Mouse (Mus musculus): ENCODE results near the gene Cit. TPM values are rescaled to one million over a fixed set of nuclear protein-coding genes. Genes with fewer than 3 reads are reported as not detected.

Gene Cit
- total and polyA plus RNA-seq, 3 experiments = 44.1 to 126 (median 69.8) TPM

GRCm38 (mm10) chr5:115928786-115929507, 83.9 kb downstream of the Cit start:
- TF ChIP-seq GATA2 (IDR thresholded peaks at IDR 0.05; ENCODE audit: borderline replicate concordance, low read depth, low read length) (no peak), POLR2AphosphoS5 (IDR thresholded peaks at IDR 0.05; ENCODE audit: insufficient replicate concordance, low read depth, low read length) (no peak), TAL1 (conservative IDR thresholded peaks at IDR 0.05; ENCODE audit: low read depth, low read length) (no peak), GATA1 (IDR thresholded peaks at IDR 0.05; ENCODE audit: borderline replicate concordance, low read length) (no peak), CTCF (IDR thresholded peaks at IDR 0.05; ENCODE audit: low read depth, low read length) (no peak)
- no peaks in the 10 kb centered on the region; the same call in 1 of the 2 replicates for H3K4me1 ChIP-seq (ENCODE audit: insufficient read depth, low read depth, low read length)
- H3K36me3 ChIP-seq (replicated peaks) = peaks cover 99% of the 10 kb centered on the region
- DNase-seq (ENCODE audit: low spot score) (no peak), ATAC-seq (ENCODE audit: extremely low read depth, insufficient number of reproducible peaks, low FRiP score, poor library complexity, severe bottlenecking) (no peak)
- H3K4me3 ChIP-seq (ENCODE audit: low read depth, low read length) = no peak overlapping the region
- no peaks in the 10 kb centered on the region for H3K9me3 ChIP-seq (replicated peaks)
- no peaks in the 10 kb centered on the region for H3K27me3 ChIP-seq (ENCODE audit: insufficient read depth, low read length)

GRCm38 (mm10) chr5:115932325-115932724, 87.2 kb downstream of the Cit start:
- no peak for DNase-seq (ENCODE audit: low spot score)
- no peaks in the 10 kb centered on the region; the same call in 1 of the 2 replicates for H3K4me1 ChIP-seq (ENCODE audit: insufficient read depth, low read depth, low read length)
- no peak for TF ChIP-seq CTCF (IDR thresholded peaks at IDR 0.05; ENCODE audit: low read depth, low read length)
- TF ChIP-seq TAL1 (conservative IDR thresholded peaks at IDR 0.05; ENCODE audit: low read depth, low read length) = no peak
- TF ChIP-seq POLR2AphosphoS5 (IDR thresholded peaks at IDR 0.05; ENCODE audit: insufficient replicate concordance, low read depth, low read length) = no peak
- no peak for TF ChIP-seq GATA2 (IDR thresholded peaks at IDR 0.05; ENCODE audit: borderline replicate concordance, low read depth, low read length)
- TF ChIP-seq GATA1 (IDR thresholded peaks at IDR 0.05; ENCODE audit: borderline replicate concordance, low read length) = no peak
- H3K27me3 ChIP-seq (ENCODE audit: insufficient read depth, low read length) = no peaks in the 10 kb centered on the region
- no peak for ATAC-seq (ENCODE audit: extremely low read depth, insufficient number of reproducible peaks, low FRiP score, poor library complexity, severe bottlenecking)
- peaks cover 98% of the 10 kb centered on the region for H3K36me3 ChIP-seq (replicated peaks)
- no peak overlapping the region for H3K4me3 ChIP-seq (ENCODE audit: low read depth, low read length)
- no peaks in the 10 kb centered on the region for H3K9me3 ChIP-seq (replicated peaks)

- ATAC-seq (ENCODE audit: extremely low read depth, insufficient number of reproducible peaks, low FRiP score, poor library complexity, severe bottlenecking) (no peak), DNase-seq (ENCODE audit: low spot score) (no peak)
- Histone ChIP-seq H3K4me3 (ENCODE audit: low read depth, low read length) (no peak overlapping the region), H3K4me1 (ENCODE audit: insufficient read depth, low read depth, low read length) (no peaks in the 10 kb centered on the region), H3K36me3 (replicated peaks) (peaks cover 99% of the 10 kb centered on the region), H3K9me3 (replicated peaks) (no peaks in the 10 kb centered on the region), H3K27me3 (ENCODE audit: insufficient read depth, low read length) (no peaks in the 10 kb centered on the region)
- TF ChIP-seq POLR2AphosphoS5 (IDR thresholded peaks at IDR 0.05; ENCODE audit: insufficient replicate concordance, low read depth, low read length) (no peak), CTCF (IDR thresholded peaks at IDR 0.05; ENCODE audit: low read depth, low read length) (no peak), TAL1 (conservative IDR thresholded peaks at IDR 0.05; ENCODE audit: low read depth, low read length) (no peak), GATA1 (IDR thresholded peaks at IDR 0.05; ENCODE audit: borderline replicate concordance, low read length) (no peak), GATA2 (IDR thresholded peaks at IDR 0.05; ENCODE audit: borderline replicate concordance, low read depth, low read length) (no peak)
These were observed 91.8 kb downstream of the Cit start for GRCm38 (mm10) chr5:115936851-115937250.

GRCm38 (mm10) chr5:115937566-115937965, 92.5 kb downstream of the Cit start:
- no peak for ATAC-seq (ENCODE audit: extremely low read depth, insufficient number of reproducible peaks, low FRiP score, poor library complexity, severe bottlenecking)
- no peak for DNase-seq (ENCODE audit: low spot score)
- no peak for TF ChIP-seq TAL1 (conservative IDR thresholded peaks at IDR 0.05; ENCODE audit: low read depth, low read length)
- no peaks in the 10 kb centered on the region for H3K9me3 ChIP-seq (replicated peaks)
- H3K27me3 ChIP-seq (ENCODE audit: insufficient read depth, low read length) = no peaks in the 10 kb centered on the region
- no peaks in the 10 kb centered on the region for H3K4me1 ChIP-seq (ENCODE audit: insufficient read depth, low read depth, low read length)
- H3K36me3 ChIP-seq (replicated peaks) = peaks cover 97% of the 10 kb centered on the region
- H3K4me3 ChIP-seq (ENCODE audit: low read depth, low read length) = no peak overlapping the region

- no peak overlapping the region for H3K4me3 ChIP-seq (ENCODE audit: low read depth, low read length)
- H3K4me1 ChIP-seq (ENCODE audit: insufficient read depth, low read depth, low read length) = peaks cover 4% of the 10 kb centered on the region
- DNase-seq (ENCODE audit: low spot score) (no peak), ATAC-seq (ENCODE audit: extremely low read depth, insufficient number of reproducible peaks, low FRiP score, poor library complexity, severe bottlenecking) (no peak)
- TF ChIP-seq CTCF (IDR thresholded peaks at IDR 0.05; ENCODE audit: low read depth, low read length) = no peak
- TF ChIP-seq TAL1 (conservative IDR thresholded peaks at IDR 0.05; ENCODE audit: low read depth, low read length) = no peak
- no peak for TF ChIP-seq GATA1 (IDR thresholded peaks at IDR 0.05; ENCODE audit: borderline replicate concordance, low read length)
- TF ChIP-seq GATA2 (IDR thresholded peaks at IDR 0.05; ENCODE audit: borderline replicate concordance, low read depth, low read length) = no peak
- no peak for TF ChIP-seq POLR2AphosphoS5 (IDR thresholded peaks at IDR 0.05; ENCODE audit: insufficient replicate concordance, low read depth, low read length)
- no peaks in the 10 kb centered on the region for H3K27me3 ChIP-seq (ENCODE audit: insufficient read depth, low read length)
- H3K9me3 ChIP-seq (replicated peaks) = no peaks in the 10 kb centered on the region
- peaks cover 97% of the 10 kb centered on the region for H3K36me3 ChIP-seq (replicated peaks)
These were observed 93.9 kb downstream of the Cit start for GRCm38 (mm10) chr5:115938999-115939398.

GRCm38 (mm10) chr5:115942389-115942788, 97.3 kb downstream of the Cit start:
- TF ChIP-seq CTCF (IDR thresholded peaks at IDR 0.05; ENCODE audit: low read depth, low read length) (no peak), GATA1 (IDR thresholded peaks at IDR 0.05; ENCODE audit: borderline replicate concordance, low read length) (no peak), GATA2 (IDR thresholded peaks at IDR 0.05; ENCODE audit: borderline replicate concordance, low read depth, low read length) (no peak)
- peaks cover 96% of the 10 kb centered on the region for H3K36me3 ChIP-seq (replicated peaks)
- no peaks in the 10 kb centered on the region for H3K9me3 ChIP-seq (replicated peaks)
- no peak for ATAC-seq (ENCODE audit: extremely low read depth, insufficient number of reproducible peaks, low FRiP score, poor library complexity, severe bottlenecking)
- no peak for DNase-seq (ENCODE audit: low spot score)
- peaks cover 36% of the 10 kb centered on the region for H3K4me1 ChIP-seq (ENCODE audit: insufficient read depth, low read depth, low read length)
- H3K4me3 ChIP-seq (ENCODE audit: low read depth, low read length) = no peak overlapping the region
- H3K27me3 ChIP-seq (ENCODE audit: insufficient read depth, low read length) = no peaks in the 10 kb centered on the region

Data from G1E (cell line).